Mouse (Mus musculus): ENCODE measurements around the gene Mpeg1. TPM values are rescaled to one million over a fixed set of nuclear protein-coding genes. Genes with fewer than 3 reads are reported as not detected.

The Mpeg1 gene
- polyA plus RNA-seq, 1 experiment from 2014 or later, result 0.39 TPM

DNA sequence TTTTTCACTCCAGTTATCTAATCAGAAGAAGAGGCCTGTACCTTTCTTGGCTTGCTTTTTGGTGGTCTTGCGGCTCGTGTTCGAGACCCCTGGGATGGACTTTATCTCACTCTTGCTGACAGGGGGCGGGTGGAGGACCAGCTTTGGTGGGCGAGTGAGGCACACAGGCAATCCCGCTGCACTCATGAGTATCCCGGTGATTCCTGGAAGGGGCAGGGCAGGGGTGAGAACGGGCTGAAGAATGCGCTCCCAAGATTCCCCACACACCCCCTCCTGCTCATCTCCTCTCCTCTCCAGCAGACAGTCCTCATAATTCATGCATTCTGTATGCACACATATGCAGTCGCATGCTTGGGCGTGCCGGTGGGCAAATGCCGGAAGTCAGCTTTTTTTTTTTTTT lies 24.6 kb downstream of the Mpeg1 start:
- ATAC-seq (ENCODE audit: extremely low read depth, insufficient number of reproducible peaks, low FRiP score, low TSS enrichment), result no peak
- Histone ChIP-seq H3K4me1 (peaks cover 31% of the 10 kb centered on the region), H3K9ac (no peak overlapping the region), H3K9me3 (no peaks in the 10 kb centered on the region), H3K4me2 (no peak overlapping the region), H3K27me3 (replicated peaks) (no peaks in the 10 kb centered on the region), H3K27ac (replicated peaks) (no peak overlapping the region), H3K4me3 (no peak overlapping the region), H3K36me3 (0 out of 2 replicates have a peak, but pooled peaks cover 2% of the 10 kb centered on the region)
- WGBS, result 49% methylated on average over 13 of the region's 13 CpGs

DNA sequence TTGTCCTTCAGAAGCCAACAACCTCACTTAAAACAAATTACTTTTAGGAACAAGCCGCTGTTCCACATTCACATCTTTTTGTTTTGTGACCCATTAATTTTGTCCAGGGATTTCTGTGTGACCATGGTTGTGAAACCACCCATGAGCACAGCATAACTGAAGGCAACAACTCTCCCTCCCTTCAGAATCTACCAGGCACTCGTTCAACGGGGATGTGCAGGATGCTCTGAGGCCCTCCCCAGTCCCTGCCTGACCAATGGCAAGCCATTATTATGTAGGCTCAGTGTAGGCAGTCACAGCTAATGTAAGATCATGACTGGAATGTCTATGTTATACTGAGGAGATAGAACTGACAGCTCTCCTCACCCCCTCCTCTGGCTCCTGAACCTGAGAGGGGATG lies 25.1 kb downstream of the Mpeg1 start:
- Histone ChIP-seq H3K4me3 (no peak overlapping the region), H3K27me3 (replicated peaks) (no peaks in the 10 kb centered on the region), H3K36me3 (0 out of 2 replicates have a peak, but pooled peaks cover 2% of the 10 kb centered on the region), H3K4me2 (no peak overlapping the region), H3K27ac (replicated peaks) (no peak overlapping the region), H3K4me1 (peaks cover 31% of the 10 kb centered on the region), H3K9me3 (no peaks in the 10 kb centered on the region), H3K9ac (no peak overlapping the region)
- ATAC-seq (ENCODE audit: extremely low read depth, insufficient number of reproducible peaks, low FRiP score, low TSS enrichment), result no peak
- 51% methylated on average over 3 of the region's 3 CpGs for WGBS

- H3K36me3 ChIP-seq, result peaks cover 6% of the 10 kb centered on the region; the same call in 1 of the 2 replicates
- no peak overlapping the region for H3K4me2 ChIP-seq
- peaks cover 31% of the 10 kb centered on the region for H3K4me1 ChIP-seq
- no peaks in the 10 kb centered on the region for H3K9me3 ChIP-seq
- H3K4me3 ChIP-seq, result no peak overlapping the region
- H3K27me3 ChIP-seq (replicated peaks), result no peaks in the 10 kb centered on the region
- WGBS, result 76% methylated on average over 6 of the region's 6 CpGs
- H3K9ac ChIP-seq, result no peak overlapping the region
- no peak overlapping the region for H3K27ac ChIP-seq (replicated peaks)
- no peak for ATAC-seq (ENCODE audit: extremely low read depth, insufficient number of reproducible peaks, low FRiP score, low TSS enrichment)
Observed at GRCm38 (mm10) chr19:12486875-12487274, 26.3 kb downstream of the Mpeg1 start.

DNA sequence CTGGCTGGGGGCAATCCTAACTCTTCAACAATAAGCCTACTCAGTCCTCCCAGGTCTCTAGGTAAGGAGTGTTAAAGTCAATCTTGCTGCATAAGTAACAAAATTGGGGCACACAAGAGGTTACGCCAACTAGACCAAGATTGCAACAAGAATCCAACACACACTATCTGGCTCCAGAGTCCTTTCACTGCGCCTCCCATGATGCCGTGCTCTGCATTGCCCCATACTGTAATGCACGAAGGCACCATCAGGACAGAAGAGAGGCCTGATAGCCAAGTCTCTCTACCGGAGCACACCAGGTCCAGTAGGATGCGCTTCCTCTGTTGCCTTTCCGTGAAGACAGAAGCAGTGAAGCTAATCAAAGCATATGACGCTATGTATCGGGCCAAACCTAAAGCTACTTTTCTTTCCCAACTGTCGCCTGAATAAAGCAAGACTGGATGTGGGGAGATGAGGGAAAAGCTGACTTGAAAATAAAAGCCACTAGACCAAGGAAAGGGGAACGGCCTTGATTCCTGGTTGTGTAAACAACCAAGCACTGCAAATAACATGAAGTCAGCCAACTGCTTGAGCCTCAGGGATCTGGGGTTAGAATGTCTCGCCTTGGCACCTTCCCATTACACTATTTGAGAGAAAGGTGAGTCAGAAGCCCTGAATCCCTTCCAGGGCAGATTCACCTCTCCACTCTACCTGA lies 27.1 kb downstream of the Mpeg1 start:
- Histone ChIP-seq H3K27ac (replicated peaks) (no peak overlapping the region), H3K4me1 (peaks cover 31% of the 10 kb centered on the region), H3K9me3 (no peaks in the 10 kb centered on the region), H3K4me2 (no peak overlapping the region), H3K27me3 (replicated peaks) (no peaks in the 10 kb centered on the region), H3K9ac (no peak overlapping the region), H3K36me3 (peaks cover 7% of the 10 kb centered on the region; the same call in 1 of the 2 replicates), H3K4me3 (no peak overlapping the region)
- no peak for ATAC-seq (ENCODE audit: extremely low read depth, insufficient number of reproducible peaks, low FRiP score, low TSS enrichment)
- WGBS, result 82% methylated on average over 12 of the region's 12 CpGs

DNA sequence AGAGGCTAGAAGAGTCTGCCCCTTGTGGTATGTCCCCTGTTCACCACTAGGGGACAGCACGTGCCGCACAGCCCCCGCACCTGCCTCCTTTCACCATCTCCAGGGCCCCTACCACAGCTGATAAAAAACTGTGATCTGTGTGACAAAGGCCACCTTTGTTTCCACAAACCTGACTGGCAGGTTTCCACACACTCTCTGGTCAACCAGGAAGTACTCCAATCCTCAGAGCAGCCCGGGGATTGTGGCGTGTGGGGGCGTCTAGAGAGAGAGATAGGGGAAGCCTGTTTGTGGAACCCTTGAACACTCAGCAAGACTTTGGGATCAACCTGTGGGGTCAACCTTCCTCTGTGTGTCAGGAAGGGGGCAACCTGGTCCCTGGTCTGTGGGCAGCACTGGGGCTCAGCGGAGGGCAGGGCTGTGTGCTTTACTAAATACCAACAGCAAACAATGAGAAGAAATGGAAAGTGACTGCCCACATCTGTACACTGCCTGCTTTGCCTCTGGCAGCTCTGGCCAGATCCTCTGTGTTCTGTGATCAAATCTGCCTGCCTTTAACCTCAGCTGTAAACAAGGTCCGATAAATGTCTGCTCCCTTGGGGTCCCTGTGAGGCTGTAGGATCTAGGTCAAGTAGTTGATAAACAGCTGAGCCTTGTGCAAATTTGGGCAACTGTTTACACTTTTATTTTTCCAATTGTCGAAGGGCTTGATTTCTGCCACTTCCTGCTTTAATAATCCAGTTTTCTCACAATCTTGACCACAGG lies 27.8 kb downstream of the Mpeg1 start:
- Histone ChIP-seq H3K27ac (replicated peaks) (no peak overlapping the region), H3K9me3 (no peaks in the 10 kb centered on the region), H3K4me2 (no peak overlapping the region), H3K36me3 (peaks cover 7% of the 10 kb centered on the region; the same call in 1 of the 2 replicates), H3K9ac (no peak overlapping the region), H3K4me3 (no peak overlapping the region), H3K4me1 (peaks cover 31% of the 10 kb centered on the region), H3K27me3 (replicated peaks) (no peaks in the 10 kb centered on the region)
- ATAC-seq (ENCODE audit: extremely low read depth, insufficient number of reproducible peaks, low FRiP score, low TSS enrichment), result no peak
- 32% methylated on average over 9 of the region's 9 CpGs for WGBS

DNA sequence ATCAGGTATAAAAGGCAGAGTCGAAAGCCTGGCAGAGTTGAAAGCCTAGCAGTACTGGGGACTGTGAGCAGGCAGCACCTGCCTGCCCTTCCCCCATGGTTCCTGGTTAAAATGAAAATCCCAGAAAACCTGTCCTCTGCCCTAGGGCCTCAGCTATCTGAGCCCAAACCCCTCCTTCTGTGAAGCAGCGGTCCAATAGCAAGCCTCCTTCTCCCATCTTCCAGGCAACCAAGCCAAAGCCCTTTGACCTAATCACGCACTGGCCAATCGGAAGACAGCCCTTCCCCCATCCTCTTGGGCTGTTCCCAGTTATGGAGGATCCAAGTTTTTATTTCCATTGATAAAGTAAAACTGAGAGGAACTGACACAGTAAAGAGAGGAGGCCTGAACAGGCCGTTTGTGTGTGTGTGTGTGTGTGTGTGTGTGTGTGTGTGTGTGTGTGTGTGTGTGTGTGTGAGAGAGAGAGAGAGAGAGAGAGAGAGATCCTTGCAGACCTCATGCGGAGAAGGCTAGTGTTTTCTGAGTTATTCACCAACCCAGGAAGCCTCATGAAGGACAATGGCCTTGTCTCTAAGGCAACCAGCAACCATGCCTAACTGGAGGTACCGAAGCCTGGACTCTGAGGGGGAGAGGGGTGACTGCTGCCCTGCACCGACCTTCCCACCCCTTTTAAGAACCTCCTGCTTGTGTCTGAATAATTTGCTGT lies 28.5 kb downstream of the Mpeg1 start:
- Histone ChIP-seq H3K9ac (no peak overlapping the region), H3K9me3 (no peaks in the 10 kb centered on the region), H3K27ac (replicated peaks) (no peak overlapping the region), H3K4me1 (peaks cover 25% of the 10 kb centered on the region), H3K4me3 (no peak overlapping the region), H3K27me3 (replicated peaks) (no peaks in the 10 kb centered on the region), H3K36me3 (peaks cover 7% of the 10 kb centered on the region; the same call in 1 of the 2 replicates), H3K4me2 (no peak overlapping the region)
- ATAC-seq (ENCODE audit: extremely low read depth, insufficient number of reproducible peaks, low FRiP score, low TSS enrichment), result no peak
- 39% methylated on average over 8 of the region's 8 CpGs for whole genome bisulfite sequencing

- Histone ChIP-seq H3K27ac (replicated peaks) (no peak overlapping the region), H3K4me2 (no peak overlapping the region)
- no peak for ATAC-seq (ENCODE audit: extremely low read depth, insufficient number of reproducible peaks, low FRiP score, low TSS enrichment)
Observed at GRCm38 (mm10) chr19:12489675-12490570, 29.3 kb downstream of the Mpeg1 start.

GRCm38 (mm10) chr19:12491636-12492035 lies 31.1 kb downstream of the Mpeg1 start:
- 76% methylated on average over 7 of the region's 7 CpGs for WGBS
- H3K4me2 ChIP-seq, result no peak overlapping the region
- H3K9me3 ChIP-seq, result no peaks in the 10 kb centered on the region
- H3K4me3 ChIP-seq, result no peak overlapping the region
- H3K4me1 ChIP-seq, result peaks cover 12% of the 10 kb centered on the region; the same call in 1 of the 2 replicates
- H3K27ac ChIP-seq (replicated peaks), result no peak overlapping the region
- H3K9ac ChIP-seq, result no peak overlapping the region
- H3K36me3 ChIP-seq, result peaks cover 7% of the 10 kb centered on the region; the same call in 1 of the 2 replicates
- ATAC-seq (ENCODE audit: extremely low read depth, insufficient number of reproducible peaks, low FRiP score, low TSS enrichment), result no peak
- H3K27me3 ChIP-seq (replicated peaks), result no peaks in the 10 kb centered on the region

More at GRCm38 (mm10) chr19:12489675-12490570, 29.3 kb downstream of the Mpeg1 start:
- Histone ChIP-seq H3K9me3 (no peaks in the 10 kb centered on the region), H3K4me1 (peaks cover 19% of the 10 kb centered on the region), H3K4me3 (no peak overlapping the region), H3K27me3 (replicated peaks) (no peaks in the 10 kb centered on the region), H3K36me3 (peaks cover 7% of the 10 kb centered on the region; the same call in 1 of the 2 replicates), H3K9ac (no peak overlapping the region)
- 80% methylated on average over 11 of the region's 11 CpGs for WGBS

DNA sequence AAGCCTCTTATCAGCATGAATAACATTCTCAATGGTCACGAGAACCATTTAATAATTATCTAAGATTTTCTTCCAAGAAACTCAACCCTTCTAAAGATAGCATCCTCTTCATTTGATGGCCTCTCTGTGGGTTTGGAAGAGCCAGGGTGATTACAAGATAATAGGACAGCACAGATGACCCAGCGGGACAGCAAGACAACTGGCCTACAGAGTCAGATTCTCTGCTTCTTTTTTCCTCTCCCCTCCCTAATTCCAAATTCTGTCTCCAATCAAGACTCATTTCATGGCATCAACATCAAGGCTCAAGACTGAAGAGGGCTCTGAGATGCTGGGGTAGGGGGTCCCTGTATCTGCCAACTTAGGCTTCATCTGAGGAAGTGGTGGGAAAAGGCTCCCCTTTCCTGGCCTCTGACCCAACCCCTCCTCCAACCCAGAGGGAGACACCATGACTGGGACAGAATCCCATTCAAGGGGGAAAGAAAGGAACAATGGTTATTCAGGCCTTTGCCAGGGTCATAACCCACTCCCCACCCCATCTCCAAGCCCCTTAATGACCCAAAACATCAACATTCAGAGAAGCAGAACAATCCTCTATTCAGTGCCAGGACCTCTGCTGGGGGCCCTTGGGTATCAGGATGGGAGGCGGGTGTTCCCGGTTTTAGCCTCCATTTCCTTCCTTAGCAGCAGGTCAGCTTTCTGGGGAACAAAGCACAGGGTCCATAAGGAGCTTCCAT lies 33.0 kb downstream of the Mpeg1 start:
- WGBS, result 56% methylated on average over 4 of the region's 4 CpGs
- Histone ChIP-seq H3K27ac (replicated peaks) (no peak overlapping the region), H3K9ac (no peak overlapping the region), H3K4me2 (no peak overlapping the region), H3K4me3 (no peak overlapping the region), H3K9me3 (no peaks in the 10 kb centered on the region), H3K4me1 (peaks cover 5% of the 10 kb centered on the region; the same call in 1 of the 2 replicates), H3K36me3 (peaks cover 7% of the 10 kb centered on the region; the same call in 1 of the 2 replicates), H3K27me3 (replicated peaks) (peaks cover 11% of the 10 kb centered on the region)
- ATAC-seq (ENCODE audit: extremely low read depth, insufficient number of reproducible peaks, low FRiP score, low TSS enrichment), result no peak

- no peak overlapping the region for H3K9ac ChIP-seq
- no peaks in the 10 kb centered on the region for H3K9me3 ChIP-seq
- WGBS, result 69% methylated on average over 4 of the region's 4 CpGs
- H3K4me1 ChIP-seq, result no peaks in the 10 kb centered on the region
- H3K4me2 ChIP-seq, result no peak overlapping the region
- H3K36me3 ChIP-seq, result peaks cover 7% of the 10 kb centered on the region; the same call in 1 of the 2 replicates
- peaks cover 16% of the 10 kb centered on the region for H3K27me3 ChIP-seq (replicated peaks)
- no peak for ATAC-seq (ENCODE audit: extremely low read depth, insufficient number of reproducible peaks, low FRiP score, low TSS enrichment)
- no peak overlapping the region for H3K27ac ChIP-seq (replicated peaks)
- no peak overlapping the region for H3K4me3 ChIP-seq
Observed at GRCm38 (mm10) chr19:12494187-12494458, 33.5 kb downstream of the Mpeg1 start.
